Comparison of ENCODE assay signal across 12 mouse cellular contexts in genomic region chr13:101738769-101739168, GRCm38 (mm10). TPM values are rescaled to one million over a fixed set of nuclear protein-coding genes. Genes with fewer than 3 reads are reported as not detected.
DNase-seq lines count a peak whose midpoint lies in the region; ATAC-seq and TF ChIP-seq lines count a peak whose summit lies in the region.
"Had no signal": no experiment of that assay in that cellular context is flagged by ENCODE, and none has a peak within 500 bp of the region (broad histone marks: within the 10 kb centered on the region; RNA-seq: fewer than 3 reads in every experiment).

No protein-coding gene starts in this region.

- H3K4me3 ChIP-seq in kidney, adult 2 months (ENCODE audit: insufficient read depth, low read depth, low read length): no peak overlapping the region
- H3K4me3 ChIP-seq in stomach, postnatal 0 days (ENCODE audit: low read depth, low read length): no peak overlapping the region
- H3K4me3 ChIP-seq: embryonic facial prominence, embryonic 12.5 days; limb, embryonic 10.5 days had no signal

- H3K27ac ChIP-seq in kidney, adult 2 months (ENCODE audit: insufficient read depth, low read depth, low read length): peak overlapping the region; percentile 77
- peak overlapping the region; percentile 45; the same call in 1 of the 2 replicates for H3K27ac ChIP-seq in stomach, postnatal 0 days (replicated peaks)
- H3K27ac ChIP-seq: embryonic facial prominence, embryonic 12.5 days; limb, embryonic 10.5 days had no signal

- no peak for TF ChIP-seq CTCF in kidney, adult 2 months (conservative IDR thresholded peaks at IDR 0.05; ENCODE audit: insufficient read depth, insufficient read length, low read depth, low read length)
- TF ChIP-seq CTCF in stomach, postnatal 0 days (IDR thresholded peaks at IDR 0.05; ENCODE audit: low read depth): no peak

- 42% methylated on average over 6 of the region's 6 CpGs for WGBS in kidney, adult 2 months
- 50% methylated on average over 6 of the region's 6 CpGs for WGBS in stomach, postnatal 0 days

- H3K36me3 ChIP-seq in kidney, adult 2 months (ENCODE audit: control insufficient read depth, insufficient read depth, low read length): no peaks in the 10 kb centered on the region
- H3K36me3 ChIP-seq in stomach, postnatal 0 days (ENCODE audit: control insufficient read depth, insufficient read depth, low read length): peaks cover 4% of the 10 kb centered on the region; the same call in 1 of the 2 replicates
- H3K36me3 ChIP-seq: embryonic facial prominence, embryonic 12.5 days; limb, embryonic 10.5 days had no signal

- H3K4me1 ChIP-seq in kidney, adult 2 months (ENCODE audit: control insufficient read depth, insufficient read depth, low read length): peaks cover 34% of the 10 kb centered on the region
- H3K4me1 ChIP-seq in stomach, postnatal 0 days (replicated peaks; ENCODE audit: control insufficient read depth, insufficient read depth): peaks cover 10% of the 10 kb centered on the region

- no peak for TF ChIP-seq EP300 in stomach, postnatal 0 days (optimal IDR thresholded peaks at IDR 0.05)

- no peaks in the 10 kb centered on the region for H3K27me3 ChIP-seq in kidney, adult 2 months (replicated peaks; ENCODE audit: control insufficient read depth, insufficient read depth, low read length)
- H3K27me3 ChIP-seq in stomach, postnatal 0 days (ENCODE audit: control insufficient read depth, insufficient read depth, low read length): no peaks in the 10 kb centered on the region
- H3K27me3 ChIP-seq: embryonic facial prominence, embryonic 12.5 days had no signal

- TF ChIP-seq POLR2A in kidney, adult 2 months (IDR thresholded peaks at IDR 0.05; ENCODE audit: low read depth, low read length): no peak

- DNase-seq in cerebellum, postnatal 14 days: peak; percentile 57 to 58
- no peak for DNase-seq in cerebellum, adult 11-12 months
- DNase-seq in kidney, adult 2 months: peak; percentile 82
- no peak for DNase-seq in kidney, postnatal 4 days
- DNase-seq in retina, postnatal 1 day: peak; percentile 49
- no peak for DNase-seq in retina, embryonic 14.5 days (ENCODE audit: low spot score)
- no peak for DNase-seq in stomach, postnatal 0 days (ENCODE audit: low spot score)
- no peak for DNase-seq in left cerebral cortex, adult 11 months (ENCODE audit: low spot score)
- DNase-seq: right cerebral cortex, postnatal 25 days; thymus, adult 2 months had no signal

- no peak overlapping the region for H3K9ac ChIP-seq in stomach, postnatal 0 days (ENCODE audit: low read length)
- H3K9ac ChIP-seq: embryonic facial prominence, embryonic 12.5 days had no signal

- no peak for ATAC-seq in stomach, postnatal 0 days (ENCODE audit: low FRiP score, low TSS enrichment)

- no peaks in the 10 kb centered on the region for H3K9me3 ChIP-seq in stomach, postnatal 0 days (ENCODE audit: control insufficient read depth, low read length)
- H3K9me3 ChIP-seq: embryonic facial prominence, embryonic 12.5 days; limb, embryonic 10.5 days had no signal

- H3K4me2 ChIP-seq in stomach, postnatal 0 days (replicated peaks; ENCODE audit: low read depth): no peak overlapping the region
- H3K4me2 ChIP-seq: embryonic facial prominence, embryonic 12.5 days had no signal

RNA-seq across cellular contexts. Expression of gene Pik3r1, which starts 29.2 kb away (rescaled TPM):
- 17.1 and 21.2 TPM in 2 replicates for polyA plus RNA-seq in kidney, adult 2 months (2012; rRNA removed)
- polyA plus RNA-seq in stomach, postnatal 0 days (2015; fragmentation: Nextera tagmentation; extraction: Ambion mirVana): 36.0 and 44.6 TPM in 2 replicates

Comparison
In these comparisons a context has a peak if more than half of its experiments do, and no peak if none do; other contexts are left out.
1. DNase-seq: peak in cerebellum, postnatal 14 days (2 of 2), kidney, adult 2 months (single experiment) and retina, postnatal 1 day (single experiment); none in cerebellum, adult 11-12 months (single experiment), kidney, postnatal 4 days (0 of 2), retina, embryonic 14.5 days (single experiment), stomach, postnatal 0 days (single experiment) and left cerebral cortex, adult 11 months (single experiment).